Mouse (Mus musculus) CH12.LX (cell line): Measurements from ENCODE around the gene Ppara.

Source experiments
- CHD2 ChIP-seq: IDR thresholded peaks from 2 replicates; pipeline ENCODE4 v1.6.1; 2011; ENCODE audit warnings: low read length, improper control_type of control experiment
- CTCF ChIP-seq, 2 experiments: IDR thresholded peaks in 1 of 2; conservative IDR thresholded peaks in 1 of 2; 2 replicates each; pipeline ENCODE4 v1.5.1; 2011 to 2012; ENCODE audit warnings: low read depth in 2 of 2, low read length in 2 of 2, improper control_type of control experiment in 1 of 2, inconsistent platforms in 1 of 2, mild to moderate bottlenecking in 1 of 2, moderate library complexity in 1 of 2
- EP300 ChIP-seq: IDR thresholded peaks from 2 replicates; pipeline ENCODE4 v1.6.1; 2011; ENCODE audit warnings: low read length, improper control_type of control experiment
- JUND ChIP-seq: conservative IDR thresholded peaks from 2 replicates; pipeline ENCODE4 v1.6.1; 2011; ENCODE audit warnings: low read depth, low read length, improper control_type of control experiment
- MAX ChIP-seq: IDR thresholded peaks from 2 replicates; pipeline ENCODE4 v1.6.1; 2011; ENCODE audit warnings: low read length, improper control_type of control experiment
- MAZ ChIP-seq: IDR thresholded peaks from 2 replicates; pipeline ENCODE4 v1.6.1; 2012; ENCODE audit warnings: low read depth, mild to moderate bottlenecking, inconsistent platforms, low read length, improper control_type of control experiment, moderate library complexity
- NELFE ChIP-seq: IDR thresholded peaks from 2 replicates; pipeline ENCODE4 v1.6.1; 2011; ENCODE audit warnings: low read depth, low read length, improper control_type of control experiment
- SMC3 ChIP-seq: IDR thresholded peaks from 2 replicates; pipeline ENCODE4 v1.6.1; 2011; ENCODE audit warnings: low read depth, low read length, improper control_type of control experiment
- USF1 ChIP-seq: IDR thresholded peaks from 2 replicates; pipeline ENCODE4 v1.6.1; 2014; ENCODE audit warnings: low read depth, mild to moderate bottlenecking, inconsistent platforms, low read length, improper control_type of control experiment
- USF2 ChIP-seq: conservative IDR thresholded peaks from 2 replicates; pipeline ENCODE4 v1.6.1; 2011; ENCODE audit warnings: low read depth, low read length, improper control_type of control experiment
- ZKSCAN1 ChIP-seq: IDR thresholded peaks from 2 replicates; pipeline ENCODE4 v1.6.1; 2012; ENCODE audit warnings: low read depth, inconsistent platforms, low read length, improper control_type of control experiment, borderline replicate concordance
- ZNF384 ChIP-seq: IDR thresholded peaks from 2 replicates; pipeline ENCODE4 v1.6.1; 2012; ENCODE audit warnings: low read depth, low read length, improper control_type of control experiment, inconsistent platforms

GRCm38 (mm10) chr15:85735063-85735835, 466 bp downstream of the Ppara start:
- no peak for TF ChIP-seq USF1
- no peak for TF ChIP-seq ZKSCAN1
- no peak for TF ChIP-seq USF2
- no peak for TF ChIP-seq SMC3
- TF ChIP-seq MAX, result no peak
- TF ChIP-seq CTCF (conservative IDR thresholded peaks at IDR 0.05 in 1 of 2, IDR thresholded peaks at IDR 0.05 in 1 of 2; ENCODE audit: low read depth in 2 of 2, low read length in 2 of 2), result no peak; a peak in 1 of 4 replicates
- TF ChIP-seq MAZ, result no peak
- TF ChIP-seq EP300, result no peak
- no peak for TF ChIP-seq CHD2
- no peak for TF ChIP-seq ZNF384
- TF ChIP-seq JUND, result no peak
- no peak for TF ChIP-seq NELFE
